Mouse (Mus musculus): ENCODE measurements around the gene Card10.

Card10 gene

GRCm38 (mm10) chr15:78735431-78736180, 67.2 kb downstream of the Card10 start:
- DNase-seq (ENCODE audit: low spot score) = no peak

- no peak for DNase-seq (ENCODE audit: low spot score)
Observed at GRCm38 (mm10) chr15:78731830-78732229, 71.0 kb downstream of the Card10 start.

GRCm38 (mm10) chr15:78730315-78731049, 72.4 kb downstream of the Card10 start:
- no peak for DNase-seq (ENCODE audit: low spot score)

- DNase-seq (ENCODE audit: low spot score) = no peak
Observed at GRCm38 (mm10) chr15:78726697-78727096, 76.1 kb downstream of the Card10 start.

Data from layer of hippocampus, adult 9-10 months (tissue).